Mouse (Mus musculus): ENCODE data around the gene Zmiz1.
A peak's percentile ranks its signal among the peaks of the same experiment; 100 is the strongest.

Gene Zmiz1

GRCm38 (mm10) chr14:25533631-25534395 lies 74.8 kb downstream of the Zmiz1 start:
- no peak for DNase-seq (ENCODE audit: low spot score in 2 of 2)

GRCm38 (mm10) chr14:25534396-25534769 lies 75.4 kb downstream of the Zmiz1 start:
- no peak for DNase-seq (ENCODE audit: low spot score in 2 of 2)

GRCm38 (mm10) chr14:25534918-25535582 lies 76.1 kb downstream of the Zmiz1 start:
- DNase-seq (ENCODE audit: low spot score in 2 of 2) = no peak

GRCm38 (mm10) chr14:25535583-25535943 lies 76.6 kb downstream of the Zmiz1 start:
- DNase-seq (ENCODE audit: low spot score in 2 of 2) = no peak

DNA sequence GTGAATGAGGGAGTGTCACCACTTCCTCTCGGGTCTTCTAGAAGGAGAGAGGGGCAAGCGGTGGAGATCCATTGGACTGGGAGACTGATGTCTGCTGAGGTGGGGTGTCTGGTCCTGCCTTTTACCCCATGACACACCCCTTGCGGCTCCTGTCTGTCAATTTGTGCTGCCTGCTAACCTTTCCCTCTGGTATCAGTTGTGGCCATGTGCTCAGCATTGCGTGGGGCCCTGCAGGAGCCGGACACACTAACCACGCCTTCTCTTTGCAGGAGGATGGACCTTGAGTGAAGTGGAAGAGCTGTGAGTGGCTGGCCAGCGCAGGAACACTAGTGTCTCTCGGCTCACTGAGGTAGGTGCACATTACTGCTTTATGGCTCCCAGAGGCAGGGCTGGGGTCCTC lies 77.5 kb downstream of the Zmiz1 start:
- DNase-seq (ENCODE audit: low spot score in 2 of 2) = no peak

DNA sequence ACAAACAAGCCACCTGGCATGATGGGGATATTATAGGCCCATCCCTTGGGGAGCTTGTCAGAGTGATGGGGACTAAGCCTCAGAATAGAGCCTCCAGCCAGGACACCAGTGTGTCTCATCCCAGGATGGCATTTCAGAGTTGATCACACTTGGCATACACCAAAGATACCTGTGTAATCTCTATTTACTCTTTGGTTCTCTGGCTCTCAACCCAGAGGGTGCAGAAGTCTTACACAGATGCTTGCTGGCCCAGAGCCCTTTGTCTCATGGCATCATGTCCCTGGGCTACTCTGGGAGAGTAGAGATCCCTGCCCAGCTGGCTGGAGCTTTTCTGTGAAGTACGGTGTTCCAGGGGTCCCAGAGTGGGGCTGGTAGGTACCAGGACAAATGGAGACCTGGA lies 78.4 kb downstream of the Zmiz1 start:
- DNase-seq (ENCODE audit: low spot score in 2 of 2) = no peak

DNA sequence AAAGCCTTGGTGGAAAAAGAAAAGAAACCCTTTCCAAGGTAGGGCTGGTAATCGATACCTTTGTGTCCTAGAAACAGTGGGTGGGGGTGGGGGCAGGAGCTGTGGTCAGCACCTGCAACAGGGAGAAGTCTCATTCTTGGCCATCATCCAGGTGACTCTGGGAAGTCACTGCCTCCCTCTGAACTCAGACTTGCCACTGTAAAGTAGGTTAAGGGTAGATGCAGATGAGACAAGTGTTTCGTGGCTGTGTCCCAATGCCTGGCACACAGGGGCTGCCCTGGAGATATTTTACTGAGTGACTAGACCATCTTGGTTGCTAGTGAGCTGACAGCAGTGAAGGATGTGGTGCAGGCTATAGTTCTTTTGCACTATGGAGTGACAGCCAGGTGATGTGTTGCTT lies 79.5 kb downstream of the Zmiz1 start:
- no peak for DNase-seq (ENCODE audit: low spot score in 2 of 2)

DNA sequence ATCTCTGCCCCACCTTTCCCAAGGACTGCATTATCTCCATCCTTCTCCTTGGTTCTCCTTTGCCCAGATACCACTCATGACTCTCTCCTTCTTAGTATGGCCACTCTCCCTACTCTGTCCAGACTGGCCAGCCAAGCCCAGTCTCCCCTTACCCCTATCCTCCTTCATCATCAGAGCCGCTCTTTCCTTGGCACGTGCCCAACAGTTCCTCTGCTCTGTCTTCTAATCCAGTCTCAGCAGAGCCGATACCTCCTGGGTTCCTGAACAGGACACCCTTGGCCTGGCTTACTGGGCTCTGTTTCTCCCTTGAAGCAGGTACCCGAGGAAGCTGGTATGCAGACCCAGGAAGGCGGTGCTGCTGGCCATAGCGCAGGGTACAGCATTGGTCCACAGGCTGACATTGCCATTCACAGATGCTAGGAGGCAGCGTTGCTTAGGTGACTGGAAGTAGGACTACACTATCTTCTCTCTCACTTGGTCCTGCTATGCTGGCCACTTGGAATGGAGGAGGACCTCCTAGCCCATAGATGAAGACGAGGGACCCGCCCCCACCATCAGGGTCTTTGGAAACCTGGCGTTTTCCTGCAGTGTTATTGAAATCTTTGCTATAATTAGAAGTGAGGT lies 80.6 kb downstream of the Zmiz1 start:
- no peak for DNase-seq (ENCODE audit: low spot score in 2 of 2)

DNA sequence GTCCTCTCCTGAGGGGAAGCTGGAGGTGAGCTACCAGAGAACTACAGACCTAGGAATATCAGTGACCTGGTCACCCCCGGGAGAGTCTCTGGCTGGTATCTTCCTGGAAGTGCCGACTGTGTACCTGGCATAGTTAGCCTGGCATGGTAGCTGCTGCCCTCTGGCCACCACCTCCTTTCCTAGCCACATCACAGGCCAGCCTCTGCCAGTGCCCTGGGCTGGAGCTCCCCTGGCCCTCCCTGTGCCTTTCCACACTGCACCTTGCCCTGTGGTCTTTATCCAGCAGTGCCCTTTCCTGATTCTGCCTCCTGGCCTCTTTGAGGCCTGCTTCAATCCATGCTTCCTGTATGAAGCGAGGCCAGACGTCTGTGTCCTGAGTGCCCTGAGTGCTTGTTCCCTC lies 81.2 kb downstream of the Zmiz1 start:
- no peak for DNase-seq (ENCODE audit: low spot score in 2 of 2)

- DNase-seq (ENCODE audit: low spot score in 2 of 2) = no peak
Measured at GRCm38 (mm10) chr14:25541213-25541612, 82.2 kb downstream of the Zmiz1 start.

- no peak for DNase-seq (ENCODE audit: low spot score in 2 of 2)
Measured at GRCm38 (mm10) chr14:25543098-25543497, 84.1 kb downstream of the Zmiz1 start.

DNA sequence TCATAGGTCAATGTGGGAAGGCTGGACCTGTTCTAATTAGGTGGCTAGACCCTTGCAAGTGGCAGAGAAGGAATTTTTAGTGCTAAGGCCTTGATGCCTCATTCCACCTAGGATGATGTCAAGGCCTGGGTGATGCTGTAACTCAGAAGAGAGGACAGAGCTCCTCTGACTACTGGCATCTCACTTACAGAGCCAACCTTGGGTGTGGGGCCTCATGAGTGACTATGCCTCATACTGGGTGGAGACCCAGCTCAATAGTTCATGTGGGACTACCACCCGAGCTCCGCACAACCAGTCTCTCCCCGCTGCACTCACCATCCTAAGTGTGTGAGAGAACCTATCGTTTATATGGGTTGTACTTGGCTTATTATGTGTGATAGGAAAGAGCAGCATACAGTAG lies 84.9 kb downstream of the Zmiz1 start:
- no peak for DNase-seq (ENCODE audit: low spot score in 2 of 2)

- DNase-seq (ENCODE audit: low spot score in 2 of 2) = no peak
Measured at GRCm38 (mm10) chr14:25546852-25547621, 88.1 kb downstream of the Zmiz1 start.

- DNase-seq (ENCODE audit: low spot score in 2 of 2) = no peak
Measured at GRCm38 (mm10) chr14:25547882-25548281, 88.9 kb downstream of the Zmiz1 start.

DNA sequence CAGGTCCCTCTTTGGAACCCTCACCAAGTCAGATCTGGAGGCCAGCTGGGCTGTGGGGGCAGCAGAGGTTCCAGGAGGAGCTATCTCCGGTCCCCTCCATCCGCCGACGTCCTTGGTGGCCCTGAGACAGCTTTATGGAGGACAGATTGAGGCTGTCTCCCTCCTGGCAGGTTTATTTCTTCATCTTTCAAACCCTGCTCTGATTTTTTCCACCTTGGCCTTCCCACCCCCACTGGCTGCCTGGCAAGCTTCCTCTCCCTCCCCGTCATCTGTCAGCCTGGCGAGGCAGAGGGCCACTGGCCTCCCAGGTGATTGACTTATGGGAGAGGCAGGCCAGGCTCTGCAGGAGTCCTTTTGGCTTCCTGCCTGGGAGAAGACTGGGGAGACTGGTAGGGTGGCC lies 89.7 kb downstream of the Zmiz1 start:
- no peak for DNase-seq (ENCODE audit: low spot score in 2 of 2)

DNA sequence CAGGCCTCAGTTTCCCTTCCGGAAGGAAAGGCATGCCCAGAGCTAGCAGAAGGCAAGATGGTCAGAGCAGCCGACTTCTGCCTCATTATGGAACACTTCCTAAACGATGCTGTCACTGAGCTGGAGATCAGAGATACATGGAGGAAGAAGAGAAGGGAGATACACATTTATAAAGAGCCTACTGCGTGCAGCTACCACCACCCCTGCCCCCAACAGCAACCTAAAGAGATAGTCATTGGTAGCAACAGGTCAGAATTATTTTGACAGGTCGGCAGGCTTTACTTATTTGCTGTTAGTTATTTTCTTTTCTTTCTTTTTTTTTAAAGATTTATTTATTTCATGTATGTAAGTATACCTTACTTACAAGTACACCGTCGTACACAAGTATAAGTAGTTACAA lies 90.1 kb downstream of the Zmiz1 start:
- DNase-seq (ENCODE audit: low spot score in 2 of 2) = no peak

DNA sequence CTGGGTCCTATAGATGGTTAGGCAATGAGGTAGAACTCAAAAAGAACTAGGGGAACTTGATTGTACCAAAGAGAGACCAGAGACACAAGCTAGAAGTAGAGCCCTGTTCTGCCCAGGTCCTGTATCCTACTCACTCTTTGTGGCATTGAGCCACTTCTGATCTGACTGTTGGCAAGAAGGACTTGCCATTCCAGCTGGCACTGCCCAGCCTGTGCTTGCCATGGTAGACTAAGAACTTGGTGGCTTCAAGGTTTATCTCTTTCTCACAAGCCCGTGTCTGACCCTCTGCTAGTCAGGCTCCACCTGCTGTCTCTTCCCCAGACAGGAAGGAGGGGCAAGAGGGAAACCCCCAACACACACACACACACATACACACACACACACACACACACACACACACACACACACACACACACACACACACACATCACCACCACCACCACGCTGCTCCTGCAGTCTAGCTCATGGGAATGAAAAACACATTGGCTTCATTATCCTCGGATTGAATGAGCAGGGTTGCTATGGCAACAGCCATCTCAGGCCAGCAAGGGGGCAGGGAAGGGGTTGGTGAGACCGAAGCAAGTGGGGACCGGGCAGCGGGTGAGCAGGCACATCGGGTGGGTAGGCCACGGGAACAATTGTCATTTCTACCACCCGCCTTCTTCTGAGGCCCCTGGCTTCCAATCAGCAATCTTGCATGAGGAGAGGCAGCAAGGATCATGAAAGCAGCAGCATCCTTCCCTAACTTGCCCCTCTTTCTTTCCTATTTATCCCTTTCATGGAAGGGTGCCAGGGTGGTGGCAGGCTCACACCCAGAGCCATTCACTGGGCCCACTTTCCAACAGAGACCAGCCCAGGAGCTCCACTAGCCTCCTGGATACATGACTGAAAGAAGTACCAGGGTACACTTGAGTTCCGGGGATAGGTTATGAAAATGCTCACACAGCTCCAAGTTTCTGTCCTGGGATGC lies 91.2 kb downstream of the Zmiz1 start:
- DNase-seq (ENCODE audit: low spot score in 2 of 2) = peak in 1 of 2 experiments; percentile 31

DNA sequence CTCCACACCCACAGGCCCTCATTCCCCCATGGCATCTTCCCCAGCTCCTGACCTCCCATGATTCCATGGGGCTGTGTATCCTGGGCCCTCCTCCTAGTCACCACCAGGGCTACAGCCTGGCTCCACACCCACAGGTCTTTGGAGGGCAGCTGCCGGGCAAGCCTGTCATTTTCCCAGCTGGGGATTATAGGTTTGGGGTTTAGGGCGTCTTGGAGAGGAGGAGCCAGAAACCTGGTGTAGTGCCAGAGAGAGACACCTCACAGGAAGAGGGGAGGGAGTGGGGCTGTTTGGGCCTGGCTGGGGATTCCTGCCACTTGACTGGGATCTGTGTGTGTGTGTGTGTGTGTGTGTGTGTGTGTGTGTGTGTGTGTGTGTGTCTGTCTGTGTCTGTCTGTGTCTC lies 92.7 kb downstream of the Zmiz1 start:
- DNase-seq (ENCODE audit: low spot score in 2 of 2) = no peak

DNA sequence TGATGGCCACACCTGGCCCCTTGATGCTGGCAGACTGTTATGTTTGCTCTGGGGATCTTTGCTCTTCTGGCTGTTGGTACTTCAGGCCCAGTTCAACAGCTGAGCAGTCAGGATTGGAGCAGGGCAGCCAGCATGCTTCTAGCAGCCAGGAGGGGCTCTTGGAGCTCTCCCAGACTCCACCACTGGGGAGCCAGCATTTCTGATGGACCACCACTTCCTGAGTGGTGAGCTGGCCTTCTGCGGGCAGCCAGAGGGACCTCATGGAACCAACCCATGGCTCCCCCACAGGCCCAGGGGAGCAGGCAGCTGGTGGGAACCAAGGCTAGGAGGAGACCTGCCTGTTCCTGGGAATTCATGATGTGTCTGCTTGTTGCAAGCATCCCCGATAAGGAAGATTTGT lies 94.4 kb downstream of the Zmiz1 start:
- DNase-seq (ENCODE audit: low spot score in 2 of 2) = no peak

- DNase-seq (ENCODE audit: low spot score in 2 of 2) = no peak
Measured at GRCm38 (mm10) chr14:25554781-25555180, 95.8 kb downstream of the Zmiz1 start.

- no peak for DNase-seq (ENCODE audit: low spot score in 2 of 2)
Measured at GRCm38 (mm10) chr14:25555291-25555781, 96.4 kb downstream of the Zmiz1 start.
